Mouse (Mus musculus) forebrain, postnatal 0 days (tissue): ENCODE measurements at regions not wholly inside any gene's neighbourhood (a gene's known extent, or its start where the extent isn't known, plus 50 kb on each side); places are given as distances from the start of the nearest gene placed in this dataset.

Experiments used
- ATAC-seq: fragments of 200-750 bp; cut with Nextera tagmentation; 2 replicates; pipeline ENCODE4 v1.8.0; 2017; ENCODE audit warnings: mild to moderate bottlenecking, moderate library complexity
- DNase-seq: peaks from one replicate; pipeline ENCODE4 v3.0.0-alpha.2; 2015
- H3K27ac ChIP-seq: fragments of 300-500 bp; sonication (generic); 2 replicates; pipeline ENCODE4 v1.5.1; 2014; ENCODE audit warnings: low read depth, mild to moderate bottlenecking, antibody characterized with exemption, low read length, moderate library complexity, mixed read lengths
- H3K27me3 ChIP-seq: fragments of 300-500 bp; sonication (generic); 2 replicates; pipeline ENCODE4 v1.6.1; 2014; ENCODE audit warnings: mild to moderate bottlenecking, low read length, mixed read lengths; ENCODE audit not compliant: insufficient read depth
- H3K36me3 ChIP-seq: fragments of 300-500 bp; sonication (generic); 2 replicates; pipeline ENCODE4 v1.6.1; 2014; ENCODE audit warnings: mild to moderate bottlenecking, moderate library complexity; ENCODE audit not compliant: insufficient read depth
- H3K4me1 ChIP-seq: fragments of 300-500 bp; sonication (generic); 2 replicates; pipeline ENCODE4 v1.6.1; 2014; ENCODE audit warnings: antibody characterized with exemption; ENCODE audit not compliant: insufficient read depth
- H3K4me2 ChIP-seq: fragments of 300-500 bp; sonication (generic); 2 replicates; pipeline ENCODE4 v1.6.1; 2014; ENCODE audit warnings: low read depth, mild to moderate bottlenecking, moderate library complexity
- H3K4me3 ChIP-seq: fragments of 300-500 bp; sonication (generic); 2 replicates; pipeline ENCODE4 v1.5.1; 2014; ENCODE audit warnings: low read depth, low read length, mixed read lengths
- H3K9ac ChIP-seq: fragments of 300-500 bp; sonication (generic); 2 replicates; pipeline ENCODE4 v1.6.1; 2014; ENCODE audit warnings: mild to moderate bottlenecking
- H3K9me3 ChIP-seq: fragments of 300-500 bp; sonication (generic); 2 replicates; pipeline ENCODE4 v1.6.1; 2016; ENCODE audit warnings: low read length
- CTCF ChIP-seq: sonication (generic); IDR thresholded peaks from 2 replicates; pipeline ENCODE4 v1.5.1; 2016; ENCODE audit warnings: antibody characterized with exemption, control low read depth, low read depth
- WGBS: fragments of 180-500 bp; shearing (Covaris S2); extraction: QIAGEN DNeasy Blood & Tissue Kit; methylation state at CpG from one replicate; pipeline ENCODE4 v1.1.7; 2014; 5-methylcytosine and 5-hydroxymethylcytosine counted together

DNA sequence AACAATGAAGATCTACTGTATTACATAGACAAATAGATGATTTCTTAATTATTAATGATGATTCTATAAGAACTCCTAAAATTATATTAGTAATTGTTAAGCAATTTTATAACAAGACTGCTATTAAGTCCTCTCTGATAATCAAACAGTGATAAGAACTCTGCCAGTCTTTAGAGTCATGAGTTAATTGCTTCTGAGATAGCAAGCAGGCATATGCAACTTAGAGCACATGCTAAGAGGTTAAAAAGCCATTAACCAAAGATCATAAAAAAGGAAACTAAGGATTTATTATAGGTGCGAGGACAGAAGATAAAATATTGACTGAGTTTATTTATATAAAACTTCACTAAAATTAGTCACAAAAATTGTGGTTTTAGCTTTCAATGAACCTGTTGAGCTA, 442.2 kb upstream of the Kcnab2 start:
- WGBS = 88% methylated on average over 1 of the region's 1 CpGs
- 0 out of 2 replicates have a peak, but pooled peaks cover 3% of the 10 kb centered on the region for H3K9me3 ChIP-seq
- no peak for ATAC-seq

DNA sequence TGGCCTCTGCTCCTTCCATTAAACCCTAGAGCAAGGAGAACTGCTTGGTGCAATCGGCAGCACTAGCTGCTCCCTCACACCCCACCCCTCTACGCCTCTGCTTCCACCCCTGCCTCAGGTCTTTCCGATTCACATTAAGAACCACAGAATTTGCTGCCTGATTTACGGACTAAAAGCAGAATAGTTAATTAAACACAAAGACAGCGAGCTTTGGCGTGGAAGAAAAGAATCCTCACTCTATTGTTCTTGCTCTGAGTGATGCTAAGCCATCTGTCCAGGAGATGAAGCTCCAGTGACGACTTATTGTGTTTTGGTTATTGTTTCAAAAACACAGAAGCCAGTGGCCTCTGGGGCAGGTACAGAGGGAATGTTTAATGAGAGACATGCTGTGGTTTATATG, 438.9 kb upstream of the Kcnab2 start:
- H3K9me3 ChIP-seq = no peaks in the 10 kb centered on the region
- WGBS = 6% methylated on average over 7 of the region's 7 CpGs
- H3K27me3 ChIP-seq = no peaks in the 10 kb centered on the region
- H3K4me2 ChIP-seq = no peak overlapping the region
- 0 out of 2 replicates have a peak overlapping the region, but pooled peaks have one; percentile 29 for H3K27ac ChIP-seq
- ATAC-seq = no peak
- no peak overlapping the region for H3K4me3 ChIP-seq
- no peak for TF ChIP-seq CTCF
- H3K9ac ChIP-seq = 0 out of 2 replicates have a peak overlapping the region, but pooled peaks have one; percentile 19
- H3K4me1 ChIP-seq = peaks cover 6% of the 10 kb centered on the region; the same call in 1 of the 2 replicates
- H3K36me3 ChIP-seq = no peaks in the 10 kb centered on the region
- peak; percentile 23 for DNase-seq

More for the DNA sequence above, 442.2 kb upstream of the Kcnab2 start:
- DNase-seq = no peak
- H3K36me3 ChIP-seq = no peaks in the 10 kb centered on the region
- H3K4me2 ChIP-seq = no peak overlapping the region
- no peak for TF ChIP-seq CTCF
- no peak overlapping the region for H3K9ac ChIP-seq
- no peak overlapping the region for H3K27ac ChIP-seq
- no peaks in the 10 kb centered on the region for H3K27me3 ChIP-seq
- no peak overlapping the region for H3K4me3 ChIP-seq
- H3K4me1 ChIP-seq = peaks cover 6% of the 10 kb centered on the region; the same call in 1 of the 2 replicates

DNA sequence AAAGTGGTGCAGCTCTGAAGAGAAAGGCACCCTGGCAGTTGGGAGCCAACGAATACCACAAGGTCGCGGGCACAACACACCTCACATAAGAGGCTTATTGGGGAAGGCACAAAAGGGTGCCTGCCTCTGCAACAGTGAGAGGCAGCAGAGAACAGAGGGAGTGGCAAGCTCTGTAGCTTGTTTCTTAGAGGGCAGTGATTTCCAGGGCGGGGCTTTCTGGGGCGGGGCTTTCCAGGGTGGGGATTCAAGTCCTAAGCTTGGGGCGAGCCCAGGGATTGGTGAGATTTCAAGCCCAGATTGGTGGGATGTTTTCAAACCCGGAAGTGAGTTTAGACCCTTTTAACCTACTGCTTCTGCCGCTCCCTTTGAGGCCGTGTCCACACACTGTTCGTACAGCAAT, 435.8 kb upstream of the Kcnab2 start:
- H3K4me2 ChIP-seq = 0 out of 2 replicates have a peak overlapping the region, but pooled peaks have one; percentile 17
- DNase-seq = no peak
- no peaks in the 10 kb centered on the region for H3K36me3 ChIP-seq
- WGBS = 22% methylated on average over 10 of the region's 10 CpGs
- no peak overlapping the region for H3K27ac ChIP-seq
- H3K4me3 ChIP-seq = no peak overlapping the region
- no peak overlapping the region for H3K9ac ChIP-seq
- ATAC-seq = peak; percentile 74
- H3K9me3 ChIP-seq = no peaks in the 10 kb centered on the region
- TF ChIP-seq CTCF = no peak
- H3K4me1 ChIP-seq = peaks cover 6% of the 10 kb centered on the region; the same call in 1 of the 2 replicates
- H3K27me3 ChIP-seq = no peaks in the 10 kb centered on the region

DNA sequence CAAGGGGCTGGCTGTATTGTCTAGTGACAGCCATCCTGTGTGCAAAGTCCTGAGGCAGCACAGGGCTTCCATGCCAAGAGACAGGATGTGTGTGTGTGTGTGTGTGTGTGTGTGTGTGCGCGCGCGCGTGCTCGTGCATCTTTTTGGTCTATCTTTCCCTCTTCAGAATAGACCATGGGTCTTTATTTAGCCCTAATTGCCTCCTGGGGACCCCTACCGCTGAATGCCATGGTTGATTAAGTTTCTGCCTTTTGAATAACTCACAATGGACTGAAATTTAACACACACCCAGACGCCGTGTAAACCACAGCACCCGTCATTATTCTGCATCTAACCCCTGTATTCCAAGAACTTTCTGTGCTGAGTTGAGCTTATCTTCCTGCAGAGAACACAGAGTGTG, 435.2 kb upstream of the Kcnab2 start:
- Histone ChIP-seq H3K27me3 (no peaks in the 10 kb centered on the region), H3K4me1 (peaks cover 6% of the 10 kb centered on the region; the same call in 1 of the 2 replicates), H3K4me3 (no peak overlapping the region), H3K36me3 (no peaks in the 10 kb centered on the region), H3K27ac (no peak overlapping the region), H3K9ac (no peak overlapping the region), H3K4me2 (no peak overlapping the region), H3K9me3 (no peaks in the 10 kb centered on the region)
- 0 out of 2 replicates have a peak, but pooled peaks have one; percentile 2 for ATAC-seq
- DNase-seq = no peak
- WGBS = 11% methylated on average over 10 of the region's 10 CpGs
- no peak for TF ChIP-seq CTCF

DNA sequence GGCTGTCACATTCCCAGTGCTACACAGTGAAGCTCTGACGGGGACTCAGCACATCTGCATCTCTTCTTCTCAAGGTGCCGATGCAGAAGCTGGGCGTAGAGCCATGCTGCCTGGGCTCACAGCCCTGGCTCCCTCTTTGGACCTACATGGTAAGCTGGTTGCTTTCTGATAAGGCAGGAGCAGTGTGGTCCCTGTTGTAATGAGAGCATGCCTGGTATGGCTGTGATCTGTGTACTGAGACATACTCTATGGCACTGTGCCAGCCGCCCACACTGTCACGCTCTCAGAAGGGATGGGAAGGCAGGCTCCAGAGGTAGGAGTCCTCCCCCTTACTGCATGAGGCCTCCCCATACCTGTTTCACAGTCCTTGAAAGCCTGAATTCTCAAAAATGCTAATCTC, 430.6 kb upstream of the Kcnab2 start:
- Histone ChIP-seq H3K4me3 (no peak overlapping the region), H3K9ac (no peak overlapping the region), H3K36me3 (no peaks in the 10 kb centered on the region), H3K4me2 (no peak overlapping the region), H3K27me3 (no peaks in the 10 kb centered on the region), H3K27ac (no peak overlapping the region), H3K9me3 (no peaks in the 10 kb centered on the region), H3K4me1 (no peaks in the 10 kb centered on the region)
- no peak for TF ChIP-seq CTCF
- ATAC-seq = no peak
- 62% methylated on average over 5 of the region's 5 CpGs for WGBS
- no peak for DNase-seq

DNA sequence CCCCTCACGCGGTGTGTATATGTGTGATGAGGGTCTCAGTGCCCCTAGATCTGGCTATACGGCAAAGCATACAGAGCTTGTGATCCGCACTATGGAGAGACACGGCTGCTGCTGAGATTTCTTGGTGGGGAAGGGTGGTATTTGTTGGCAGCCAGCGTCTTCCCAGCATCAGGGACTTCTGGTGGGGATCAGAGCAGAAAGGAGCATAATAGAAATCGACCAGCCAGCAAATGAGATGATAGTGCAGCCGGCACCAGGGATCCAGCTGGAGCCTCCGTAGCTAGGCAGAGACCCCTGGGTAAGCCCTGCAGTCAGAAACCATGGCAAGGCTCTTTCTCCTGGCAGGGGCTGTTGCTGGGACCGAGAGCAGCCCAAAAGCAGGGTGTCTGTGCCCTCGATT, 425.2 kb upstream of the Kcnab2 start:
- no peak overlapping the region for H3K4me2 ChIP-seq
- no peak for TF ChIP-seq CTCF
- H3K9ac ChIP-seq = no peak overlapping the region
- H3K36me3 ChIP-seq = no peaks in the 10 kb centered on the region
- H3K27me3 ChIP-seq = no peaks in the 10 kb centered on the region
- ATAC-seq (no peak), DNase-seq (no peak)
- WGBS = 60% methylated on average over 11 of the region's 11 CpGs
- no peak overlapping the region for H3K27ac ChIP-seq
- no peaks in the 10 kb centered on the region for H3K9me3 ChIP-seq
- H3K4me1 ChIP-seq = no peaks in the 10 kb centered on the region
- H3K4me3 ChIP-seq = no peak overlapping the region

DNA sequence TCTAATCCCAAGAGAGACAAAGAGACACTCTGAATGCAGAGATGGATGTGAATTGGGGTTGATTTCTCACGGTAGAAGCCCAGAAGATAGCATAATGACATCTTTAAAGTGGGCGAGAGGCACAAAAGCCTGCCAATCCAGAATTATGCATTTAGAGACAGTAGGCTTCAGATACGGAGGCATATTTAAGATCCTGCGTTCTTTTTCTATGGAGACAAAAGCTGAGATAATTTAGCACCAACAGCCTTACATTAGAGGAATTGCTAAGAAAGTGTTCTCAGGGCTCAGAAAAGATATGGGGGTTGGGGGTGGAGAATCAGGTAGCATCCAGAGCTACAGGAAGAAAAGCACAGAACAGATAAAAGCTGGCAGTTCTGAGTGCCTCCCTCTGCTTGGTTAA, 422.4 kb upstream of the Kcnab2 start:
- DNase-seq (peak; percentile 39), ATAC-seq (peak; percentile 74; the same call in 1 of the 2 replicates)
- Histone ChIP-seq H3K4me2 (no peak overlapping the region), H3K9me3 (no peaks in the 10 kb centered on the region), H3K4me3 (no peak overlapping the region), H3K27me3 (no peaks in the 10 kb centered on the region), H3K27ac (peak overlapping the region; percentile 40; the same call in 1 of the 2 replicates), H3K36me3 (no peaks in the 10 kb centered on the region), H3K9ac (no peak overlapping the region), H3K4me1 (no peaks in the 10 kb centered on the region)
- TF ChIP-seq CTCF = no peak
- 37% methylated on average over 4 of the region's 4 CpGs for WGBS
